Mouse (Mus musculus) urinary bladder, adult 2 months (tissue): ENCODE results near the gene Upf1. TPM values are rescaled to one million over a fixed set of nuclear protein-coding genes. Genes with fewer than 3 reads are reported as not detected.
A peak's percentile ranks its signal among the peaks of the same experiment; 100 is the strongest.

Experiments used
- DNase-seq: peaks from one replicate; pipeline ENCODE4 v3.0.0; 2022; ENCODE audit warnings: low spot score
- polyA plus RNA-seq: library from polyadenylated mRNA; depleted of rRNA; stranded (reverse); fragments of >200 nt; gene quantifications from 2 replicates; pipeline ENCODE4 v1.2.3, GENCODE M21; 2012

Upf1 gene
- polyA plus RNA-seq, 1 experiment = 16.4 TPM

DNA sequence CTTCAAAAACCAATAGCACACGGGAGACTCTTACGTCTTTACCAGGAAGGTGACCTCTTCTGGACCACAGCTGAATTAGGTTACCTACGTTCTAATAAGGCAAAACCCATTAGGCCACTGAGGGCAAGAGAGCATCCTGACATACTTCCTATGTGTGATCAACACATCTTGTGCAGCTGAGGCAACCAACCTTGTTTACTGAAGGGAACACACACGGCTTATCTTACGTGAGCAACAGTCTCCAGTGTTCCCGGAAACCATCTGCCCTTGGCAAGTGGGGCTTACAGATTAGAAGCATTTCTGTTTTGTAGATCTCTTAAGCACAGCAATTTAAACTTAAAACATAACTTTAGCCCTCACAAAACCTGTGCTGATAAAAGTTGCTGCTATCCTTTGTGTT is 25.6 kb downstream of the Upf1 start:
- DNase-seq = no peak

DNA sequence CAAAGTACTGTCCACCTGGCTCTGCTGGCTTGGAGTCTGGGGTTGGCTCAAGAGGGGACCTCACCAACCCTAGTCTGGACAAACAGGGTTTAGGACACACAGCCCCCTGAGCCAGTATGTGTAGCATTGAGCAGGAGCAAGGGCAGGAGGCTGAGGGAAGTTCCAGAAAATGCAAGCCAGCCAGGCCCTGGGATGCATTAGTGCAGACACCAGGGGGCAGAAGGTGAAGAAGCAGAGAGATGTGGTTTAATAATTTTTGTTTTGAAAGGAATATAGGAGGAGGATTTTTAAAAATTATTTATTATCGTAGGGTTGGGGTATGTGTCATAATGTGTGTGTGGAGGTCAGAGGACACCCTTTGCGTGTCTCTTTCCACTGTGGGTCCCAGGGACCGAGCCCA is 29.4 kb downstream of the Upf1 start:
- no peak for DNase-seq

DNA sequence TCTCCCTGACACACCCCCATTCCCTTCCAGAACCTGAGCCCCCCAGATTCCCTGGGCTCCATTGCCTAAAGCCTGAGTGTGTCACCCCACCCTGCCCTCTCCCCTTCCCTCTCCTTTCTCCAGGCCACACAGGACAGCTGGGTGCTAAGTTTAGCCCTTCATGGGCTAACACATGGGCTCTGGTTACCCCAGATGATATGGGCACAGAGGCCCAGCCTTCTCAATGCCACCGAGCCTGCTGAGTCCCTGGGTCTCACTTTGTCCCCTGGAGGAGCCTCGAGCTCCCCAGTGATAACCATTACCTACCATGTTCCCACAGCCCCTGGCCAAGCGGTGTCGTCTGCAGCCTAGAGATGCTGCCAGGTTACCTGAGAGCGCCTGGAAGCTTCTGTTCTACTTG is 35.2 kb downstream of the Upf1 start:
- DNase-seq = no peak

DNA sequence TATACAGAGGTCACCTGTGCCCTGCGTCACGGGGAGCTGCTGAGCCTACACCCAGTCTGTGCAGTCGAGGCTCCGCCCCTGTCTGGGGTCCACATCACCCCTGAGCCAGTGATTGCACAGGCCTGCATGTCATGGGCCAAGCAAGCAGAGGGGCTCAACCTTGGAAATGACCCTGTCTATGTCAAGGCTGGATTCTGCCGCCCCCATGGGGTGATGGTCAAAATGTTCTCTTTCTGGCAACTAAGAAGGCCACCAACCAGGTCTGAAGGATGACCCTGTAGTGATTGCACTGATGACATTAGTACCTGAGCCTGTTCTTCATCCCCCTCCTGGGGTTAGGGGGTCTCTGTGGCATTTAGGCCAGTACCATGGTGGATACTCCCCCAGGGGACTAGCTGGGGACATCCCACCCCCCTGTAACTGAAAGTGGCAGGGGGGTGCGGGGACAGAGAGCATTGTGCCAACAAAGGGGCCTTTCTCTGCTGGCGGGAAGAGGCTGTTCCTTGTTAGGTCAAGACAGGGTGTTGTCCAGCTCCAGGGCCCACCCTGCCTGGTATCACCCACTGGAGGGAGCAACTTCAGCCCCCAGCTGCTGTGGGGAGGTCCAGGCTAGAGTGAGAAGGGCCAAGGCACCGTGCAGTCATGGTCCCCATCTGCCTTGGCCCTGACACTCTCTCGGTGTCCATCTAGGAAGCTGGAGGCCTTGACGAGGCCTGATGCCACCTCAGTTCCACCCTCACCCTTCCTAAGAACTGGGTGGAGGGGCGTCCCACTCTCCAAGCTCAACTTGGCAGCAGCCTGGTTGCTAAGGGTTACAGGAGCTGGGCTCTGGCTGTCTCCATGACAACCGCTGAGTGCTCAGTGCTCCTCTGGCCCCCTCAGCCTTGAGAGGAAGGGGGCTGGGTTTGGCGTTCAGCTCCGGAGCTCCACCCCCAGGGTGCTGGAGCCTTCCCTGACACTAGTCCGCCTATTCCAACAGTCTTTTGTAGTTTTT is 36.3 kb downstream of the Upf1 start:
- no peak for DNase-seq

DNA sequence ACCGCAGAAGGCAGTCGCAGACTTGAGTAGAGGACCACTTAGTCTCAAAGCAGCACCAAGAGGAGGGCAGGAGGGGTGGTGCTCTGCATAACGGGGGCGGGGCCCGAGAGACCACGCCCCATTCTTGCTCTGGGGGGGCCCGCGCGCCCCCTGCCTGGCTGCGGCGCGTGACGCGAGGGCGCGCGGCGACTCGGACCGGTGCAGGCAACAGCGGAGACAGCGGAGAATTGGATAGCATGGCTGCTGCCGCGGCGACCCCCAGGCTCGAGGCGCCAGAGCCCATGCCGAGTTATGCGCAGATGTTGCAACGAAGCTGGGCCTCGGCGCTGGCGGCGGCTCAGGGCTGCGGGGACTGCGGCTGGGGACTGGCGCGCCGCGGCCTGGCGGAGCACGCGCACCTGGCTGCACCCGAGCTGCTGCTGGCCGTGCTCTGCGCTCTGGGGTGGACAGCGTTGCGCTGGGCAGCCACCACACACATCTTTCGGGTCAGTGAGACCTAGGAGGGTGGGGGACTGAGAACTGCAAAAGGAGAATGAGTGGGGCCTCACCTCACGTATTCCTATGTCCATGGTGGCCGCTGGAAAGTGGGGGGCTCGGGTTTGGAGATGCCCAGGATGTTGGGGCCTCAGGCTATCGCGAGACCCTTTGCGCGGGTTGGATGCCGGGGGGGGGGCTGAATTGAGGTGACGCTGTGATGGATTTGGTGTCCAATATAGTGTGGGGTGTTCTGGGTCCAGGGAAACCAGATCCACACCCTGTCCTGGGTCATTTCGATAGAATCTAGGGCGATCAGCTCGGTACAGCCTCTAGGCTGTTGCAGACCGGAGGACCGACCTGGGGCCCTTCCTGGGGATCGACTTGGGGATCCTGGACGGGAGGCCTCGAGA is 37.2 kb downstream of the Upf1 start, which contains the start of gene Cers1:
TSS of gene Cers1 (plus strand) at position 152 of the 887 bp plus-strand sequence.
- DNase-seq = no peak

DNA sequence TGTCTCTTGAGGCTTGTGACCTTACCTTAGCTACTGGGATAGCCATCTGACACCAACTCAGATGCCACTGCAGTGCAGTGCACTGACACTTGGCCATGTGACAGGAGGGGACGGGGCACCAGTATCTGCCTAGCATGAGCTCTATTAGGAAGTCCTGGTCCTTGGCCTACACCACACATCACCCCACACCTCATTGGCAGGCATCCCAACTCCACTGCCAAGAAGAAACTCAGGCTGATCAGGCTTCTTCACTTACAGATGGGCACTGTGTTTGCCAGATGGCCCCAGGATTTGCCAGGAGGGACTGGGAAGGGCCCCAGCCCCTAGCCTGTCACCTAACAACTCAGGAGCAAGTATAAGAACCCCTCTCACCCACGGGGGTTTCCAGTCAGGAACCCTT is 39.7 kb downstream of the Upf1 start:
- no peak for DNase-seq

DNA sequence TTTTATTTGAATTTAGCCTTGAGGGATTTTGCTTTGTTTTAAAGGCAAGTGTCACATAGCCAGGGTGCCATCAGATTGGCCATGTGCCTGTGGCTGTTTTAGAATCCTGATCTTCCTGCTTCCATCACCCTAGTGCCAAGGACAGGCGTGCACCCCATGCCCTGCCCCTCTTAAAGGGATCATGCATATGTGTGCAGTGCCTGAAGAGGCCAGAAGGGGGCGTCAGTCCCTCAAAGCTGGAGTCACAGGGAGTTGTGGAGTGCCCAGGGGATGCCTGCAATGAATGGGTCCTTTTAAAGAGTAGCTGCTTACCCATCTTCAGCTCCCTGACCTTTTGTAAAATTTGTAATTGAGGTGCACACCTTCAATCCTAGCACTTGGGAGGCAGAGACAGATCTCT is 43.8 kb downstream of the Upf1 start:
- no peak for DNase-seq

DNA sequence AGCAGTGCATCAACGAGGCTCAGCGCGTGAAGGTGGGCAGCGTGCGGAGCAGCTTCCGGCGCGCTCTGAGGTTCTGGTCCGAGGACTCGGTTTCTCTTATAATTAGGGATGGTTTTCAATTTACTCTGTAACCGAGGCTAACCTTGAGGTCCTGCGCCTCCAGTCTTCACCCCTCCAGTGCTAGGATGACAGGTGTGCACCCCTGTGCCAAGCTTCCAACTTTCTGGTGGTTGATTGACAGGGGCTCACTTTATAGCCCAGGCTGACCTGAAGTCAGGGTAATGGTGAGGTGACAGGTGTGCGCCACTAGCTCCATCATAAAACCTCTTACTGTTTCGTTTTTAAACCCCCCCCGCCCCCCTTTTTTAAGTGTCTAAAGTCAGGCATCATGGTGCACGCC is 50.2 kb downstream of the Upf1 start:
- DNase-seq = no peak

DNA sequence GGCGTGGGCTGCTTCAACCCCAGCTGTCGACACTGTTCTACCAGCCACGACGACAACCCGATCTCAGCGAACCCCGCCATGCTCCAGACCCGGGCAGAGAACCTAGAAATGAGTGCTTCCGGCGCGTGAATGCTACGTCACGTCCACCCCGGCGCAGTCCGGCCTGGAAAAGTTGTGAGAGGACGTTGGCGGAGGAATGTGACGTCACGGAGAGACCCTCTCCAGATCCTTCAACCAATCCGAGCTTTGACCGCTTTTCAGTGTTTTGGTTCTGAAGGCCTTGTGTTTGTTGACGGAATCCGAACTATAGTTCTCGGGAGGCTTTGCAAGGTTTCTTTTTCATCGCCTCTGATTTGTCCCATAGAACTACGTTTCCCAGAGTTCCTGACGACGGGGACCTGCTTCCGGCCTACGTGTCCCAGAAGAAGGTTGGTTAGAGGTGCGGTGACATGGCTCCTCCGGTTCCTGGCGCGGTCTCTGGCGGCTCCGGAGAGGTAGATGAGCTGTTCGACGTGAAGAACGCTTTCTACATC is 50.7 kb downstream of the Upf1 start, which contains the start of the genes Ddx49 and Cope:
TSS of gene Ddx49 (minus strand) at position 132 of the 533 bp plus-strand sequence.
TSS of gene Cope (plus strand) at position 161 of the 533 bp plus-strand sequence.
- peak; percentile 84 for DNase-seq

DNA sequence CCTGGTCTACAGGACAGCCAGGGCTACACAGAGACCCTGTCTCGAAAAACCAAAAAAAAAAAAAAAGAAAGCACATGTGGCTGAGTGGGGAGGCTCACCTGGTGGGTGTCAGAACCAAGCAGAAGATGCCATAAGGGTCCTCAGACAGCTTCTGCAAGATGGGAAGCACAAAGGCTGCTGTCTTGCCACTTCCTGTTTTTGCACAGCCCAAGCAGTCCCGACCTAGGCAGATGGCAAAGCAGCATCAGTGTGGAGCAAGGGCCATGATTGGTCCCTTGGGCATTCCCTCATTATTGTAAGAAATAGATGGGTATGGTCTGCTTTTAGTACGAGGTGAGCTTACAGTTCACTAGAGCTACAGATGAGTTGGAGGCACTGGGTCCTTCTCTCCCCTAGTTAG is 52.2 kb downstream of the Upf1 start:
- no peak for DNase-seq

DNA sequence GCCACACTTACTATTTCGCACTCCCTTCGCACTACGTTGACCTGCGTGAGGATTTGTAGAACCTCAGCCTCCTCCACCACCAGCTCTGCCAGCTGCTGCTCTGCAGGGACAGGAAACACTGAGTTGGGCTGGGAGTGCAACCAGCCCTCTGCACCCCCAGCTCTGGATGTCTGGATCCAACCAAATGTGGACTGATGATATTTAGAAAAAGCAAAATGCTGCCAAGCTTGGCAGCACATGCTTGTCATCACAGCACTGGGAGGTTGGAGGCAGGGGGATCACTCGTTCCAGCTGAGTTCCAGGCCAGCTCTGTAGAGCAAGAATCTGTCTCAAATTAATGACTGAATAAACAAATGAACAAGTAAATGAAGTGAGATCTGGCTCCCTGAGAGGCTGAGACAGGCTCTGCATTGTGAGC is 59.1 kb downstream of the Upf1 start:
- no peak for DNase-seq

DNA sequence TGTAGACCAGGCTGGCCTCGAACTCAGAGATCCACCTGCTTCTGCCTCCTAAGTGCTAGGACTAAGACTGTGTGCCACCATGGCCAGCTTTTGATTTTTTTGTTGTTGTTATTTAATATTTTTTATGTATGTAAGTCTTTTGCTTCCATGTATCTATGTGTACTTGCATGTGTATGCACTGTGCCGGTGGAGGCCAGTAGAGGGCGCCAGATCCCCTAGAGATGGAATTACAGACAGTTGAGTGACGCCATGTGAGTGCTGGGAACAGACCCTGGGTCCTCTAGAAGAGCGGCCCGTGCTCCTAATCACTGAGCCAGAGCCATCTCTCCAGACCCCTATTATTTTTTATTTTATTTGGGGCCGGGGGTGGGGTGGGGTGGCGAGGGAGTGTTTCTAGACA is 66.3 kb downstream of the Upf1 start:
- DNase-seq = no peak

DNA sequence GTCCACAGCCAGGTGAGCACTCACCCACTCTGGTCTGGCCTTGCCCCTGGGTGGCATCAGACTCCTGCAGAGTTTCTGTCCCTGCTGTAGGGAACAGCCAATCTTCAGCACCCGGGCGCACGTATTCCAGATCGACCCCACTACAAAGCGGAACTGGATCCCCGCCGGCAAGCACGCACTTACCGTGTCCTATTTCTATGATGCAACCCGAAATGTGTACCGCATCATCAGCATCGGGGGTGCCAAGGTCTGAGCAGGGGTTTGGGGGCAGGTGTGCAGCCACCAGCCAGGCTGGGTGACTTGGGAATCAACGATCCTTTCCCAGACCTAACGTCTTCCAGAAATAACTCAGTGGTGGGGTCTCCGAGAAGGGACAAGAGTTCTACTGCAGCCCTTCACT is 67.8 kb downstream of the Upf1 start:
- DNase-seq = no peak

DNA sequence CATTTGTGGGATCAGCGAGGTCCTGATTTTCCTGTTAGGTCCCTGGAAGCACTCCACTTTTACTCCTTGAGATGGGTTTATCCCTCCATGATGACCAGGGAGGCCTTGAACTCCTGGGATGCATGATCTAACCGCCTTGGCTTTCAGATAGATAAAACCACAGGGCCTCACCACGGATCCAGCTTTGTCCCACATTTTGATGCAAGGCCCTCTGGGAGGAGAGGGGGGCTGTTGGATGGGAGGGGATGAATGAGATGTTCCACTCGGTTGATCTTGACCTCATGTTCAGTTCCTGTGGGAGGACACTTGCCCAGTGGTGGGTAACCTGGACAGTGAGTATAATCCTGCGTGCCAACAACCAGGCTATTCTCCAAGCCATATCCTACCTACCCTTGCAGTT is 68.7 kb downstream of the Upf1 start:
- DNase-seq = no peak

DNA sequence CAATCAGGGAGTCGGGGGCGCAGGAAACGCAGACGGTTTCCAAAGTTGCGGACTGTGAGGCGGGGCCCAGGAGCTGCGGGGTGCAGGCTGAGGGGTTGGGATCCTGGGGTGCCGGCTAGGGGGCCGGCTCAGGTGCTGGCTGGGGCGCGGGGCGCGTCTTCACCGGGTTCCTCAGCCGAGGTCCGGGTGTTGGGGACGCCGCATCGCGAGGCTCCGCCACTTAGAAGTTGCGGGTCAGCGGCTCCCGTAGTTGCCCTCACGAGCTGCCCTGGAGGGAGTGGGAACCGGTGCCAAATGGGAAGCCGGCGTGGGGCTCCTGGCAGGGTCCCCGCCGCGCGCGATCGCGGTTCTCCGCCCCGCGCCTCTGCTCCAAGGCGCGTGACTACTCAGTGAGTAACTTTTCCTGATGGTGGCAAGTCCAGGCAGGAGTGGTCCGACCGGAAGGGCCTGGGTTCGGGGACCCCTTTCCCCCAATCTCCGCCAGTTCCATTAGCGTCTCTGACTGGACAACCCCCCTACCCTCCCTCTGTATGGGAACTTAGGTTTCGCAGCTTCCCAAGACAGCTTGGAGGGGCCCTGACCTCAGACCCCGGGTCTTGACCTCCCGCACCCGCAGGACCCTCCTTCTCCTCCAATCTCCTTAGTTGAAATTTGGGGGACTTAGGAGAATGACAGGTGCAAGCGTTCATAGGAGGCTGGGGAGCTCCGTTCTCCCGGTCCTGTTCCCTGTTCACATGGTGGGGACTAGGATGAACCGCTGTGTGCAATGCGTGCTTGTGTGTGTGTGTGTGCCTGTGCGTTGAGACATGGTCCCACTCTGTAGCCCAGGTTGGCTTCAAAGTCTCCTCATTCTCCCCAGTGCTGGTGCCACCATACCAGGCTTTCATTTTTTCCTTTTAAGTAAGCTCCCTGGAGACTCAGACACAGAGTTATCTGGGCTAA is 69.7 kb downstream of the Upf1 start:
- peak; percentile 49 for DNase-seq

DNA sequence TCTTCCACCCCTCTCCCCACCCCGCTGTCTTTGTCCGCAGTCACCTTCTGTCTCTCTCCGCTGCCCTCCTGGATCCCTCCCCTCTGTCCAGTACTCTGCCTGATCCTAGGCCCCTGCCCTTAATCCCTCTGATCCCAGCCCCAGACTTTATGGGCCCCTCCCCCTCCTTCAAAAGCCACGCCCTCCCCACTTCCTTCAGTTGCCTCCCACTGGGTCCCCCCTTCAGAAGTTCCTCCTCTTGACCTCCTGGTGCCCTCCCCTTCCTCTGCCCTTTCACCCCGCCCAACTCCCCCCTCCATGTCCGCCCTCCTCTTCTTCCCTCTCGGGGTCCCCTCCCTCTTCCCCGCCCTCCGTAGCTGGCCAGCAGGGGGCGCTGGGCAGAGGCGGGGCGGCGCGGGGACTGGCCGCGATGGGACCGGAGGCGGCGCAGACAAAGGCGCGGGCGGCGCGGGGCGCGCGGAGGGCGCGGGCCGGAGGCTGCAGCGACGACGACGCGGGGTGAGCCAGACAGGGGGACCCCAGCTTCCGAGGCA is 70.4 kb downstream of the Upf1 start, which contains the start of gene Homer3:
TSS of gene Homer3 (plus strand) at position 225 of the 533 bp plus-strand sequence.
- DNase-seq = peak; percentile 88
